Comparison of ENCODE assay signal across 26 mouse cellular contexts in genomic region chr10:69689096-69689495, GRCm38 (mm10).
A peak's percentile ranks its signal among the peaks of the same experiment; 100 is the strongest.
DNase-seq lines count a peak whose midpoint lies in the region; ATAC-seq and TF ChIP-seq lines count a peak whose summit lies in the region.
"Had no signal": no experiment of that assay in that cellular context is flagged by ENCODE, and none has a peak within 500 bp of the region (broad histone marks: within the 10 kb centered on the region; RNA-seq: fewer than 3 reads in every experiment).

No protein-coding gene starts in this region.

- intact Hi-C loops in left cerebral cortex, adult 2 months (cut with DNase I), result no loop called here
- intact Hi-C loops in left cerebral cortex, postnatal 10 days (cut with DNase I), result no loop called here

- ATAC-seq in frontal cortex, adult (ENCODE audit: low TSS enrichment), result peak; percentile 42
- ATAC-seq: CD4-positive, CD25-positive, alpha-beta regulatory T cell, adult 4 months; forebrain, embryonic 14.5 days; intestine, postnatal 0 days; lung, postnatal 0 days had no signal

- no peak overlapping the region for H3K4me3 ChIP-seq in left cerebral cortex, adult 2 months
- H3K4me3 ChIP-seq: hindbrain, embryonic 10.5 days; limb, embryonic 10.5 days; limb, embryonic 15.5 days; liver, embryonic 13.5 days; megakaryocyte, embryonic 14.5 days; neural tube, embryonic 15.5 days had no signal

- DNase-seq in frontal cortex, postnatal 14 days (ENCODE audit: low spot score in 2 of 2), result no peak
- peak in 1 of 2 experiments; percentile 20 for DNase-seq in left cerebral cortex, adult 2 months (ENCODE audit: extremely low spot score in 1 of 2, low spot score in 2 of 2)
- no peak for DNase-seq in left cerebral cortex, postnatal 10 days (ENCODE audit: extremely low spot score in 1 of 2, low spot score in 2 of 2)
- DNase-seq in right cerebral cortex, adult 18-20 months, result peak; percentile 45
- no peak for DNase-seq in right cerebral cortex, postnatal 36 days (ENCODE audit: low spot score in 2 of 2)
- no peak for DNase-seq in kidney, postnatal 4 days
- DNase-seq: adrenal gland, postnatal 14 days; cerebellum, adult 11-12 months; cerebellum, postnatal 36 days; heart, postnatal 14 days; kidney, adult 9 months; kidney, postnatal 10 days; liver, embryonic 13.5 days; lung, adult 18-20 months; lung, postnatal 4 days; thymus, postnatal 4 days had no signal

- no peak for TF ChIP-seq CTCF in left cerebral cortex, adult 2 months (IDR thresholded peaks at IDR 0.05)

- 0 out of 2 replicates have a peak overlapping the region, but pooled peaks have one; percentile 4 for H3K27ac ChIP-seq in left cerebral cortex, adult 2 months
- H3K27ac ChIP-seq: hindbrain, embryonic 10.5 days; limb, embryonic 10.5 days; limb, embryonic 15.5 days; liver, embryonic 13.5 days; neural tube, embryonic 15.5 days had no signal
